Mouse (Mus musculus) heart, adult 8-10 months (tissue): ENCODE measurements around the gene Gucy1b1. TPM values are rescaled to one million over a fixed set of nuclear protein-coding genes. Genes with fewer than 3 reads are reported as not detected.

Source experiments
- DNase-seq: peaks from one replicate; pipeline ENCODE4 v3.0.0; 2022; ENCODE audit warnings: low spot score
- microRNA-seq: library from miRNA; unstranded; fragments of <30 nt; microRNA quantifications from one replicate; pipeline ENCODE4 v1.2.0, GENCODE M21; 2022
- total RNA-seq, 4 experiments: library from RNA; stranded (reverse); gene quantifications; 2 replicates each; pipeline ENCODE4 v1.2.4; 2022

The Gucy1b1 gene
- total RNA-seq, 4 experiments from 2014 or later: 10.7 to 12.6 (median 11.0) TPM

DNA sequence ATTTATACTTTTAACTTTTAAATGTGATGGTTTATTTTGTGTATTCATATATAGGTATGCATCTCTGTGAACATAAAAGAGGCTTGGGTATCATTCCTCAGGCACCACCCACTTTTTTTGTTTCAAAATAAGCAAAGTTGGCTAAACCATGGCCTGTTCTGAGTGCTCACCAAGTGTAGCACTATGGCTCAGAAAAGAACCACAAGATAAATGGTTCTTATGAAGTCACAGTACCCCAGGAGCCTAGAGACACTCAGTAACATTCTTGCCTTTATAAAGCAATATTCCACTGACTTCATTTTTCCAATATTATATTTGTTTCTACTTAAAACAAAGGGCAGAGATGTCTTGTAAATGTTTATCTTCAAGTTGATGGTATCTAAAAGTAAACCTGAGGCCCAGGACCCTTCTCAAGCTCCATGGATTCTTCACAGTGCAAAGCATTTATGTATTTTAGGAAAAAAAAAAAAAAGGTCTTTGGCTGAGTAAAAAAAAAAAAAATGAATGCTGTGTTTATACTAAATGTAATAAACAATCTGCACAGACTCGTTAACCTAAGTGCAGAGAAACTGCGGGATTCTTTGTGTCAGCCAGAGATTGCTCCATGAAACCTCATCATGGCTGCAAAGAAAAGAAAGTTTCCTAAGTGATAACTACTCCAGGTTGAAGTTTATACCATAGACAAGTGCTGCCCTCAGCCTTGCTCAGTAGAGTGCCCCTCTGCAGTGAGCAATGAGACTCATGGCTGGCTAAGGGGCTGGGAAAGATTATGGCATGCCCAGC is 38.0 kb downstream of the Gucy1b1 start:
- DNase-seq: no peak

DNA sequence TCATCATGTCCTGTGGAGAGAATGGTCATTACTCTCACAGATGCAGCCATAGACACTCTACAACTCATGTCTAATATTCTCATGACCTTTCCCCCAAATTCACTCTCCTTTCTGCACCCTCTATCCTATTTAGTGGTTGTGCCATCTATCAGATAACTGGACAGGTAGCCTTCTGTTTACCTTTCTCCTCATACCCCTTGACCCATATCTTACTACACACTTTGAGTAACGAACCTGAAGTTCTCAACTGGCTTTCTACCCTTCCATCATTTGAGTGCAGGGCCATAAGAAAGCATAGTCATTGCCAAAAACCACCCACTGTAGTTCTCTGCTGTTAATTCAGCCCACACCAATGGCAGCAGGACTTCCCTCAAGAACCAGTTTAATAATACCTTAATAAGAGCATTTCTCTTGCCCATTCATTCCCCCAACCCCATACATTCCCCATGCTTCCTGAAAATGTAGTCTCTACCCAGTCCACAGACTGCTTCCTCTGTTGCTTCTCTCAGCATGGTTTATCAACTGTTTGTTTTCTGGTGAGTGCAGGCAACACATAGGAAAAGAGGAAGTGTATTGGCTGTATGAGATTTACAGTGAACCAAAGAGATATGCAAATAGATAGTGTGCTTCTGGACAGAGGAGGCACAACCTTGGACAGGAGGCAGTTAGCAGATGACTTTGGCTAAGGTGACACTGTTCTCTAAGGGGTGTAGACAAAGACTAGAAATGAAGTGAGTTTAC is 44.3 kb downstream of the Gucy1b1 start:
- no peak for DNase-seq

DNA sequence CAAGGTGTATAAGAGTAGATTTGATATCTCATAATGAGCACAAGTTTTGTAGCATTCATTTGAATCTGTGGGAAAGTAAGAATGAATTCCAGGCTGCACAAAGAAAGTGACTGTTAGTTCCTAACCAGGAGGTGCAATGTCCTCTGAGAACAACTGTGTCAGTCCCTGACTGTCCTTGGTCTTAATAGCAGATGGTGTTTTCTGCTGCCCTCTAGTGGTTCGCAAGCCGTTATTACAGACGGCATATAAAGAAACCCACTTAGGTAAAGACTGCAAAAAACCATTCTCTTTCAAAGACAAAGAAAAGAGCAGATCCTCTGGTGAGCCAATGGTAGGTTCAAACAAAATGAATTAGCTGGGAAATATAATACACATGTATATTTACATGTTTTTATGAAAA is 45.3 kb downstream of the Gucy1b1 start:
- peak; percentile 28 for DNase-seq

DNA sequence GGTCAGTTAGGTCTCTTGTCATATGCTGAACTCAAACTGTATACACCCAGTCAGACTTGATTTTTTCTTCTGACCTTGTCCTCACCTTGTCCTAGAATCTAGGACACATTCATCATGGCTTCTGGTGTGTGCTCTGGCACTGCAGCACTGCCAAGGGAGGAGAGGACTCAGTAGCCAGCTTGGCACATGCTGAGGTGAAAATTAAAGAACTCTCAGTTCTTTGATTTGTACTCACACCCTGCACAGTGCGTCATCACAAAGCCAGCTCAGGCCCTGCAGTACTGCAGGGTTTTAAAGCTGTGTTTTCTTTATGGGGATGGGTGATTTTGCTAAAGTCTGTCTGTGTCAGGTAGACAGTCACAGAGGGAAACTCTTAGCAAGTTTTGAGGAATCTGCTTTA is 47.2 kb downstream of the Gucy1b1 start:
- no peak for DNase-seq

DNA sequence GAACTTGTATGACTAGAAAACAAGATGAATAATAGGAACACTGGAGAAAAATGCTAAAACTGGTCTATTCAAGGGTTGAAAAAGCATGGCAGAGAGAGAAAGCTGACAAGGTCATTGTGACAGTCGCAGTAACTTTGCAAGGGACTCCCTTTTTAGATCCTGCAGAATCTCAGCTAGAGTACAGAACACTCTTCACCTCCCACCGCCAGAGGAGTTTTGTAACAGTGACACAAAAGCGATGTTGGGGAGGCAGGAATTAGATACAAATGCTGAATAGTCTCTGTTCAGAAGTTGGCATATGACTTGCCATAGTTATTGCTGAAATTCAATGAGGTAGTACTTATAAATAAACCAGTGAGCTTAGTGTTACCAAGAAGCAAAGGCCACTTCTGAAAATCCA is 51.4 kb downstream of the Gucy1b1 start:
- no peak for DNase-seq

DNA sequence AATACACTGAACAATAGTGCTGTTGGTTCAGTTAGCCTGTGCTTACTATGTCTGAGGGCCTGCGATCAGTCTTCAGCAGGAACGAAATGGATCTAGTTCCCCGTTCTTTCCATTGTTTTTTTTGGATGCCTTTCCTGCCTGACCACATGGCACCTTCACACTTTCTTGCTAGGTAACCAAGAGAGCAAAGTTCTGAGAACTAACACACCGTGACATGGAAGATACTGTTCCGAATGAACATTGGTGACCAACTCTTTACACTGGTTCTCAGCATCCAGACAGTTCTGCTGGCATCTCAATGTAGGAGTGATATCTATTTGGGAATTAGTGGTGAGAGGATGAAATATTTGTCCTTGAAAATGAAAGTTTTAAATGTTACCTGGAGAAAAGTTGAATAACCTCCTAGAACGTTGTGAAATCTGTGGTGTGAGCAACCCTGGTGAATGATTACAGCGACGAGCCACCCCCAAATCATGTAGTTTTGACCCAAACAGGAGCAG is 52.0 kb downstream of the Gucy1b1 start:
- DNase-seq: no peak

DNA sequence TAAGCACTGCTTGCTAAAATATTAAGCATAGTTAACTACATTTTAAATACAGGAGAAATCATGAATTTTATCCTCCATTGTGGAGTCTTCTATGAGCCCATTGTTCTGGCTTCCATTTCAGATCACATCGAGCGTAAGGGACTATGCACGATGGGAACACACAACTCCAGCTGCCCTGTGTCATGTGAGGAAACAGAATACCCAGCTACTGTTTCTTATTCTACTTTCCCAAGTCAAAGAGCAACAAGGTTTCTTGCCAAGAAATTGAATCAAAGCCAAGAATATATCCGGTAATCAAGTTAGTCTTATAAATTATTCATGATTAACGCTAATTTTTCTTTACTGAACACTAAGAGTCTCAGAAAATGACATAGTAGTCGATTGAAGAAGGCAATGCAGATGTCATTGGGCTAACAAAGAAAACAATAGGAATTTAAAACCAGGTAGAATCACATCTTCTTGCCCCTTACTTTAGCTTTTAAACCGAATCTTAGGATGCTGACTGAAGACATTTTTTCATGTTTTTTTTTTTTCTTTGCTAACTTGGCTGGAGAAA is 60.3 kb downstream of the Gucy1b1 start:
- no peak for DNase-seq

DNA sequence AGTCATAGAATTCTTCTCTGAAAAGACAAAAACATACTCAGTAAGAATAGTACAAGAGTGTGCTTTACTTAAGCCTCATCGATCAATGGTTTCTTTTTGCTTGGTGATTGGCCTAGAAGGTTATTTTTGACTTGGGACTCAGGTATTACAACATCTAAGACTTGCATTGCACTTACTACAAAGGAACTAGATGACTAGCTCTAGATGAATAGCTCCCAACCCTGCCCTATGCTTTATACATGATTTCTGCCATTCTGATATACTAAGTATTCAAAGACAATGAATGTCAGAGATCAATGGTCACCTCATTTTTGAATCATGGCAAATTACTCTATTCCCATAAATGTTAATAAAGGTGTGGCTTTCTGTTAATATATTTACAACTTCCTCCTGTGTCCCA is 67.5 kb downstream of the Gucy1b1 start:
- no peak for DNase-seq

DNA sequence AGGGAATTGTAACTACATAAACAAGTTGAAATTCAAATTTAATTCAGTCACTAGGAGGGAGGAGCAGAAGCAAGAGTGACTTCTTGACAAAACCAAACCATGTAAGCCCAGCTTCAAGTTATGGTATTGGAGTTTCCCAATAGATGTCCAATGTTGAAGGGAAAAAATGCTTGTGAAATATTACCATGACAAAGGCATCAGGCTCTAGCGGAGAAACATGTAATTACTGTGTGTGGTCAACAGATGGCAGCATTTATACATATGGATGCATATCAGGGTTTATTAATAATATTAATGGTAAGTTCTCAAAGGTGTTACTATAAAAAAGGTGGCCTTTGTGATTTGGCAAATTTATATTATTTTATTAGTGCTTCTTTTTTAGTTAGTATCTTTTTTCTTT is 78.5 kb downstream of the Gucy1b1 start:
- DNase-seq: peak; percentile 24

DNA sequence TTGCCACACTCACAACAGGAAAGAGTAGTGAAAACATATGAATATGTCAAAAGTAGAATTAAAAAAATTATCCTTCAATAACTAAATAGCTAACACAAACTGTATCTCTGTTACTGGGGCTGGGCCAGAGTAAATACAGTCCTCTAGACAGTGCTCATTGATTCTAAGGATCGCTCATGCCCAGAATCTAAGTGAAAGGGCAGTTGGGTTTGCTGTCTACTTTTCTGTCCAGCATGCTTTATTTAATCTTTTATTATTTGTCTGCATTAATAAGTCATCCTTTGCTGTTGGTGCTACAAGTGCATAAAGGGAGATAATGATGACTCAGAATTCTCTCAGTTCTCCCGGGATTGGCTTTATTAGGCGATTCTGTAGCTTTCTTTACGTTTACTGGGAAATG is 79.1 kb downstream of the Gucy1b1 start:
- no peak for DNase-seq

DNA sequence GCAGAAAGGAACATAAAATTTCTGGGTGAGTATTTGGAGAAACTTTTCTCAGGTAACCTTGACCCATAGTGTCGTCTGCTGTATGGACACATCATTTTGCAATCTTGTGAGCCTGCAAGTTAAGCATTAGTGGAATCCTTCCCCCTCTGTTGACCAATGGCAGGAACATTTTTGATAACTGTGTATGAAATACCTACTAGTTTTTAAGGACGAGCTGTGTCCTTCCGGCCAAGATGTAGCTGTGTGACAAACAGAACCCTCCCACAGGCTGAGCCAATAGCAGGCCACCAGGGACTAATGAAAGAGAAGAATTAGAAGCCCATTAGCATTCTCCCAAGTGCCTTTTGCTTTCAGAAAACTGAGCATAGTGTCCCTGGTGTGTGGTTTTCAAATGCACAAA is 84.0 kb downstream of the Gucy1b1 start:
- DNase-seq: no peak

DNA sequence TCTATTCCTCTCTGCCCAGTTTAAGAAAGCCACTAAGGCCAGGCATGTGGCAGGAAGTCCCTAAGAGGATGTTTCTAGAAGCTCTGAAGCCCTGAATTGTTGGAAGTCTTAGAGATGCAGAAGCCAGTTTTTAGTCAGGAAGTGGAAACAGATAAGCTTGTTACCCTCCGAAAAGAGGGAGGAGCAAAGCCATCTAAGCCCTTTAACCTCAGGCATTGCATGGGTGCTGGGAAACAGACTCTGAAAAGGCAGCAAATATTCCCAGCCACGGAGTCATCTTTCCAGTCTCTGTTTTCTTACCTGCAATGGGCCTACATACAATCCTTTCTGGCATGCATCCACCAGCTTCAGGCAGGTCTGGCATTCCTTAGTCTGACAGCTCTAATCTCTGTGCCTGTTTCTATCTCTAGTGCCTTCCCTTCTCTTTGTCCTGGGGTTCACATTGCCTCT is 84.8 kb downstream of the Gucy1b1 start:
- peak; percentile 2 for DNase-seq

DNA sequence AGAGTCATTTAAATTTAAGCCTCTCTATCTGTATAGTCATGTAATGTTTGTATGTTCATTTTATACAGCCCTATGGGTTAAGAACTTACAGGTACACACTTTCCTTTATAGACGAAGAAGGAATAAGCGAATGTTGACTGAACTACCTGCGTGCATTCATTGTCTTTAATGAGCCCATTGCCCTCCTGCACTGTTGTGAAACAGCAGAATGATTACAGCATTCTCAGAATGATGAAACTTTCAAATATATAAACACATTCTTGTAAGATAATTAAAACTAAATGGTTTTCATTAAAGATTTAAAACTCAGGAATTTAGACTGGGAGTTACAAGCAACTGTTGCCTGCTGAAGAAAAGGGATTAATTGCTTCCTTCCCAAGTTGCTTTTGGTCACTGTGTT is 86.9 kb downstream of the Gucy1b1 start:
- DNase-seq: no peak

DNA sequence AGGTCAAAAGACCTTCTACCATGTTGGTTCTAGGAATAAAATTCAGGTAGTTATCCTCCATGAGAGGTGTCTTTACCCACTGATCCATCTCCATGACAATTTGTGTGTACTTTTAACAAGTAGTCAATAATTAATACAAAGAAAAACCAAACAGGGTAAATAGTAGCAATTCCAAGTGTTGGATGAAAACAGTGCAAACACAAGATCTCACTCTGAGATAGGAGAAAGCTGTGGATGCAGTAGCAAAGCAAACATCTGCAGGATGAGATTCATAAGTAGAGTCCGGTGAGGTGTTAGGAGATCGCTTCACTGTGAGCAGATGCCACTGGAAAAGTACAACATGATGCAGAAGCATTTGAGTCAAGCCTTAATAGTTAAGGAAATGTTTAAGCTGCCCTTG is 88.4 kb downstream of the Gucy1b1 start:
- no peak for DNase-seq

DNA sequence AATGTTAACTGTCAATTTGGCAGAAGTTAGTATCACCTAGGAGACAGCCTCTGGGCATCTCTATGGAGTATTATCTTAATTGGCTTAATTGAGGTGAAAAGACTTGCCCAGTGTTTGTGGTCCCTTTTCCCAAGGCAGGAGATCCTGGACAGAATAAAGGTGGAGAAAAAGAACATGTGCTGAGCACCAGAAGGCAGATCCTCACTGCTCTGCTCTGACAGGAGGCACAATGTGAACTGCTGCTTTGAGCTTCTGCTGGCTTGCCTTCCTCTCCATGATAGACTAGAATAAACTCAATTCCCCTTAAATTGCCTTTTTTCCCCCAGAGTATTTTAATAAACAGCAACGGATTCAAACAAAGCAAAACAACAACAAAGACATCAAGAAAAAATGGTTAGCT is 89.4 kb downstream of the Gucy1b1 start:
- no peak for DNase-seq

DNA sequence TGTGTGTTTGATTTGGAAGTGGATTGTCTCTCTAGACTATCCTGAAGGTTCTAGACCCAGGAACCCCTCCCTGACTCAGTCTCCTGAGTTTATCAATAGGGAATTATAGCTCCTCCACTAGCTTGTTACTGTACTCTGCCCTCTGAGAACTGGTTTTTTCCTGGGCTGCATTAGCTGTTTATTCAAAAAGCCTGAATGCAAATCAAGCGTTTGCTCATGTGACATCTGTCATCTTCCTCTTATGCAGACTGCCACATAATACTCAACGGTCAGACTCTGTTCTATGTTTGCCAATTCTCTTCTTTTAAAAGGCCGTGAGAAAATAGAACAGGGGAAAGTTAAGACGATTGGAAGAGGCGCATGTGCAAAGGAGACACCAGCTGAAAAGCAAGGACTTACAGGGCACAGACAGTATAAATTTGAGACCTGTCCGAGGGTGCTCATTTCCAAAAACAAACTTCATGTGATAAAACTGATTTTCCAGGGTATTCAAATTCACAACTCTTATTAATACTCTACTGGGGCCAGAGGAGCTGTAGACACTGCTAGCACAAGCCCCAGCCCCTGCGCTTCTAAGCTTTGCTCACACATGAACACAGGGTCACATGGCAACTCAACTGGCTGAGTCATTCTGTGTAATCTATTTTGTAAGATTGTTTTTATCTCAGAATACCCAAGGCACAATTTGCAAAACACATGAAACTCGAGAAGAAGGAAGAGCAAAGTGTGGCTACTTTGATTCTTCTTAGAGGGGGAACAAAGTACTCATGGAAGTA is 91.2 kb downstream of the Gucy1b1 start:
- no peak for DNase-seq

Small RNA genes lying within 50 kb of the gene (microRNA-seq; reads per million reads assigned to microRNA genes)
- 1.7 reads per million for gene Mir7010

Other genes starting within 250 kb of the Gucy1b1 start
- gene Ctso, start 142.1 kb downstream of the Gucy1b1 start, total RNA-seq: 10 to 100 TPM in 1 of 4 experiments, 1 to 10 TPM in 3; 7.5 to 10.5 (median 8.9) TPM
- under 1 TPM in 1 of 4 experiments, not detected in 3; 0.11 TPM for gene Tdo2, start 98.5 kb downstream of the Gucy1b1 start, total RNA-seq
- not detected for gene Asic5, start 92.4 kb downstream of the Gucy1b1 start, total RNA-seq
- 10 to 100 TPM; 13.8 to 19.0 (median 15.7) TPM for gene Gucy1a1, start 71.1 kb upstream of the Gucy1b1 start, total RNA-seq